Mouse (Mus musculus): ENCODE results near the gene Timm10b. TPM values are rescaled to one million over a fixed set of nuclear protein-coding genes. Genes with fewer than 3 reads are reported as not detected.
A peak's percentile ranks its signal among the peaks of the same experiment; 100 is the strongest.

The Timm10b gene
- total RNA-seq (2021): 10 to 100 TPM; 58.3 to 59.7 TPM
- long read RNA-seq, experiment 1, transcript Timm10b-201 (4 exons, 694 nt): minor isoform, 7 of 54 reads
- long read RNA-seq, experiment 1, transcript Timm10b-210 (2 exons, 373 nt): minor isoform, 9 of 54 reads
- long read RNA-seq, experiment 1, transcript Timm10b-203 (3 exons, 3,273 nt): major isoform, 25 of 54 reads
- long read RNA-seq, experiment 1, partial matches to known transcripts: 0 of 54 reads
- long read RNA-seq, experiment 1, other reads (novel, unspliced or antisense): 7 of 54 reads
- long read RNA-seq, experiment 2, transcript Timm10b-203 (3 exons, 3,273 nt): major isoform, 26 of 51 reads
- long read RNA-seq, experiment 2, transcript Timm10b-210 (2 exons, 373 nt): minor isoform, 14 of 51 reads
- long read RNA-seq, experiment 2, partial matches to known transcripts: 0 of 51 reads
- long read RNA-seq, experiment 2, other reads (novel, unspliced or antisense): 5 of 51 reads

GRCm38 (mm10) chr7:105639756-105640155, at the start of gene Timm10b:
Gene Timm10b (plus strand): TSS chr7:105640056.
- no peak for DNase-seq (ENCODE audit: low spot score)

GRCm38 (mm10) chr7:105590097-105590496, 49.8 kb upstream of the Timm10b start:
- DNase-seq (ENCODE audit: low spot score): no peak

DNA sequence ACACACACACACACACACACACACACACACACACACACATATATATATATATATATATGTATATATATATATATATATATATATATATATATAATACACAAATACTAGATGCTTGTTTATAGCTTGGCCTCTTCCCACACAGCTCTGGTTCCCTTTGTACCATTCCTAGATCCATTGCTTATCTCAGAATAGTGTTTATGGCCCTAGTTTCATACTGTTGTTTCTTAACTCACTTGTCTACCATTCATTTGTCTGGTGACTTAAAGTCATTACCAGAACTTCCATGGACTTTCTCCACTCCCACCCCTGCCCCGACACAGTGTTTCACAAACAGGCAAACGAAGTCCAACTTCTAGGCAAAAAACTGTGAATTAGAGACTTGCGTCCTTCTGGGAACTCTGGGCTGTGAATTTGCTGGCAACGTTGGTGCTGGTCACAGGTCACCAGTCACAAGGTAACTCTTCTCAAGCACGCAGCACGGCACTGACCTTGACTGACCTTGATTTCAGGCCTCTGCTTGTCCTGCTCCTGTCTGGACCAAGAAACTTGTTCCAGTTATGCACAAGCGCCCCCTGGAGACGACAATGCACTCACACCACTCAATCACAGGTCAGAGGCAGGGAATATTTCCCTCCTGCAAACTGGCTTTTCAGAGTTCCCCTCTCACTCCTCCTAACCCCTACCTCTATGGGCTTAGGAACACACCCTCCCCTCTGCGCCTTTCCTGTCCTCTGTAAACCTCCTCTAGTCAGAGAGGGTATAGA, 36.8 kb upstream of the Timm10b start:
- DNase-seq (ENCODE audit: low spot score): peak; percentile 55

GRCm38 (mm10) chr7:105608467-105608866, 31.4 kb upstream of the Timm10b start:
- DNase-seq (ENCODE audit: low spot score): no peak

DNA sequence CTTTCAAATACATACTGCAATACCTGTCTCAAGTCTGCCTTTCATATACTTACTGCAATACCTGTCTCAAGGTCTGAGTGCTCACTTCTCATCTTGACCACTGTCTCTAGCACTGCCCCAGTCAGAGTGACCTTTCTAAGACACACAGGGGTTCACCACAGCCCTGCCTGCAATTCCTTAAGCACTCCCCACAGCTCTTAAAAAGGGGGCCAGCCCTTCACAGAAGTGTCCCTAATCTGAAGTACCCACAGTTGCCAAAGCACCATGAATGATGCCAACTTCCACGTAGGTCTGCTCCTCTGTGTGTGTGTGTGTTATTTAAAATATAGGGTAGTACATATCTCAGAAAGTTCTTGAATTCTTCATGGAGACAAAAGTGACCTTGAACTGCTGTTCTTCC, 28.1 kb upstream of the Timm10b start:
- DNase-seq (ENCODE audit: low spot score): no peak

DNA sequence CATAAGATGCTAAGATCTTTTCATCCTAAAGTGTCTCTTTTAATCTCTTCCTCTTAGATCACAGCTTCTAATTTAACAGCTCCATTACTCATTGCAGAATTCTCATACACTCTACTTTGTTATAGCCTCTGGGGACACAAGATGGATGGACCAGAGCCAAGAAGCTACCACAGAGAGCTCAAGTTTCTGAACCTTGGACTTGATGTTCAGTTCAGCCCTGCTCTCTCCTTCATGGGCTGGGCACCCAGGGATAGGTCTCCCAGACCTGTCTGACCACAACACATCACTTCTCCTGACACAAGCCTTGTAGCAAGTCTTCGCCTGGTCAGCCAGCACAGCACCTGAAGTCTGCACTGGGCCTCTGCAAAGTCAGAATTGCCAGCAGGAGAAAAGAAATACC, 25.5 kb upstream of the Timm10b start:
- DNase-seq (ENCODE audit: low spot score): no peak

DNA sequence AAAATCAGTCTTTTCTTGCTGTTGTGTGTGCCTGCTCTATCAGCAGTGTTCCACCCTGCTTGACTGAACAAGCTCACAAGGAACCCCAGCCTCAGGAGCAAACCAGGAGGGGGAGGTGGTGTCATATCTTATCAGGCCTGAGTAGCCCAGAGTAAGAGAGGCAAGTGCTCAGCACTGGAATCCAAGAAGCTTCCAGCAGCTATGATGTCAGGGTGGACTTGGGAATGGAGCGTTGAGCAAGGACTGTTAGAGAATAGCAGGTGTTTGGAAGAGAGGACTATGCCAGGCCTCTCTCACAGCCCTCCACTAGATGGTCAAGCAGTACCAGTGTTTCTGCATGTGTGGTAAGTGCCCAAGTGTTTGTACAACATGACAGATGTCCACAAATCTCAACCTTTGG, 24.1 kb upstream of the Timm10b start:
- no peak for DNase-seq (ENCODE audit: low spot score)

DNA sequence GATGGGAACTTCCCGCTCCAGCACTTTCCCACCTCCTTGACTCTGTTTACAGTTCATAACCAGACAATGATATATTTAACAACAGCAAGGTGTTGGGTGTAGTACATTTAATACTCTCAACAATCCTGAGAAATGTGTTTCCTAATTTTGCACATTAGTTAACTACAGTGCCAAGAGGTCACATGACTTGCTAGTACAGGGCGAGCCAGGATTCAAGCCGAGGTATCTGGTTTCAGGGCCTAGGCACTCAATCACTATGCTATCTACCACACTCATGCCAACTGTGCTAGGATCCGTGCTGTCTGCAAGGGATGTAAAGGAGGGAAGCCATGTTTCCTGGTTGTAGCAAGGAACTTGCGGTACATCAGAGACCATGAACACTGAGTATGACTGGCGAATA, 23.3 kb upstream of the Timm10b start:
- DNase-seq (ENCODE audit: low spot score): no peak

DNA sequence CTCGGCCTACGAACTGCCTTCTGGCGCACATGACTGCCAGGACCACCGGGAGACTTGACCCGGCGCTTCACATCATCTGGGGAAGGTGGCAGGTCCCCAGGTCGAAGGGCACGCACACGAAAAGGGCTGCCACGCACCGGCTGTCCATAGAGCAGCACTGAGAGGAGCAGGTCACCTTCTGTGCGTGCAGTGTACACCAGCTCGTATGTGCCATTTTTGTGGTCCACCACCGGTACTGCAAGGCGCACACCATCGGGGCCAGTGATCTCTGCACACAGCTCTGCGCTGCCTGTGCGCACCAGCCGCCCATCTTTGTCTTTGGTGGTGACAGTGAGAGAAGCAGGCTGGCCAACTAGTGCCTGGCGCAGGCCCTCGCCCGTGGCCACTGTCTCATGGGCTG, 22.0 kb upstream of the Timm10b start:
- no peak for DNase-seq (ENCODE audit: low spot score)

DNA sequence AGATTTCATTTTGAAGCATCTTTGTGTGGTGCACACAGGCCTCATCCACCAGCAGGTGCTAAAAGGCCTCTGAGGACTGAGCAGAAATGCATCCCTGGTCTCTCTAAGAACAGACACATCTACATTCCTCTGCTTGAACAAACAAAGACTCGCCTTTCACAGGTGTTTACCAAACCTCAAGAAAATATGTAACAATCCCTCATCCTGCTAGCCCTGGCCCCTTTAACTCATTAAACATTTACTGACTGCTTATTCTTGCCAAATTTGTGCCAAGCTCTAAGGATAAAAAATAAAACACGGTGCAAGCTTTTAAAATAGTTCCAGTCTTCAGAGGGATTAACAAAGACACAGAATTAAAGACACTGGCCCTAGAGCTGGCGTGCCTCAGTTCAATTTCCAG, 20.2 kb upstream of the Timm10b start:
- no peak for DNase-seq (ENCODE audit: low spot score)

DNA sequence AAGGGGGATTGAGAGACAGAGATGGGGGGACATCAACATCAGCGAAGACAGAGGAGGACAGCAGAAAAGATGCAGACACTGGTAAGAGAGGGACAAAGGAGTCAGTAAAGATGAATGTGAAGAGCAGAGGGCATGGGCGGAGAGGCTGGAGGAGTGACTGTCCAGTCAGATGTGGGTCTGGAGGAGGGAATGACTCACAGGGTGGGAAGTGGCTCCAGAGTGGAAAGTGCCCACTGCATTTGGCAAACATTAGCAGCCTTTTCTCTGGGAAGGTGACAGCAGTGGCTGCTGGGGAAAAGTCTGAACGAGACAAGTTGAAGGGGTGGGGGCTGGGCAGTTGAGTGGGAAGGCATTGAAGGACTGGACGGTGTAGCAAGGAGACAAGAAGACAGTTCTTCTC, 18.8 kb upstream of the Timm10b start:
- DNase-seq (ENCODE audit: low spot score): no peak

GRCm38 (mm10) chr7:105621646-105622292, 18.1 kb upstream of the Timm10b start:
- DNase-seq (ENCODE audit: low spot score): no peak

DNA sequence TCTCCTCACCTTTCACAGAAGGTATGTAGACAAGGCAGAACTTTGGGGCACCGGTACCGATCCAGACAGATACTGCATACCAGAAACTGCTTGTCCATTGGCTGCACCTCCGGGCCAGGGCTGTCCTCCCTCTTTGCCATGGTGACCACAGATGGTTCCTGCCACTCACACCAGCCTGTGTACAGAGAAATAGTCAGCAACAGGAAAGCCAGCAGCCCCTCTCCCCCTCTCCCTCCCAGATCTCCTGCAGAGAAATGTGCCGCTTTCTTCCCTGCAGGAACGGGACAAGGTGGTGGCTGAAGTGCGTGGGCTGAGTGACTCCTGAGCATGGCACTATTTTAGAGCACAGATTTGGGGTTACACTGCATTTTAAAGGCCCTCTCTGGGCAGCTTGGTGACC, 14.5 kb upstream of the Timm10b start:
- no peak for DNase-seq (ENCODE audit: low spot score)

DNA sequence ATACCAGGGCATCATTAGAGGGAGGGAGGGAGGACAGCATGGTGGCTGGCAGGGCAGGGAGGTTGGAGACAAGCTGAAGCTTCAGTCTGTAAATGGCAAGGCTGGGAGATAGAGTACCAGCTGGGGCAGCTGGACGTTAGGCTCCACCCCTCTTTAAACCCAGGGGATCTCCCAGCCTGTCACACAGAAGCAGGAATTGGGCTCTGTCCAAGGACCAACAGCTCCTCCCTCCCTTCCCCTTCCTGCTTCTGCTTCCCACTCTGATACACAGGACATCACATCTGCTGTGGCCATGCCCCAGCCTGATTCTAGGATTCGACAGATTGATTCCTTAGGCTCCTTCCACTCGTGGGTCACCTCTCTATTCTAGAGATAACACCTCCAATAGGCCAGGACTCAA, 11.2 kb upstream of the Timm10b start:
- DNase-seq (ENCODE audit: low spot score): peak; percentile 63

GRCm38 (mm10) chr7:105632551-105632972, 7.3 kb upstream of the Timm10b start:
- no peak for DNase-seq (ENCODE audit: low spot score)

DNA sequence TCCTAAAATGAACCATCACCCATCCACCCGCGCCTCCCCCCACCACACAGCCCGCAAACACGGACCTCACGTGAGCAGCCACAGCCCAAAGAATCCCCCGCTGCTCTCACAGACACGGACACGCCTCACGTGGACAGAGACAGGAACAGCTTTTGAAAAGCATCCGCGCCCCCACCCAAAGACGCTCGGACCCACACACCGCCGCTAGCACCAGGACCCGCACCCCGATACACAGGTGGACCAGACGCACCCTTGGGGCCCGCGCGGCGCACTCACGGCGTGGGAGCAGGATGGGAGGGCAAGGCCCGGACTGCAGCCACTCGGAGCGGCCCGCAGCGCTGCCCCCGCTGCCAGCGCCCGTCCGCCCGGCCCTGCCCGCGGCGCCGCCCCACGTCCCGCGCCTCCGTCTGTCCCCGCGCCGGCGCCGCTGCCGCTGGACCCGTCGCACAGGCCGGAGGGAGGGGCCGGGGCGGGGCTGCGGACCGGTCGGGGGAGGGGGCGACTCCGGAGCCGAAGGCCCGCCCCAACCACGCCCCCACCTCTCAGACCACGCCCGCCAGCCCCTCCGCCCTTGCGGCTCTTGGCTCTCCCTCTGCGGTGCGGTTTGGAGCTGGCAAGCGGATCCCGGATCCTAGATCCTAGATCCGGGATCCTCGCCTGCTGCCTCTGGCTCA, 6.6 kb upstream of the Timm10b start, which contains the start of gene Trim3:
TSS of gene Trim3 (minus strand) at position 445 of the 674 bp plus-strand sequence.
- DNase-seq (ENCODE audit: low spot score): peak; percentile 90

DNA sequence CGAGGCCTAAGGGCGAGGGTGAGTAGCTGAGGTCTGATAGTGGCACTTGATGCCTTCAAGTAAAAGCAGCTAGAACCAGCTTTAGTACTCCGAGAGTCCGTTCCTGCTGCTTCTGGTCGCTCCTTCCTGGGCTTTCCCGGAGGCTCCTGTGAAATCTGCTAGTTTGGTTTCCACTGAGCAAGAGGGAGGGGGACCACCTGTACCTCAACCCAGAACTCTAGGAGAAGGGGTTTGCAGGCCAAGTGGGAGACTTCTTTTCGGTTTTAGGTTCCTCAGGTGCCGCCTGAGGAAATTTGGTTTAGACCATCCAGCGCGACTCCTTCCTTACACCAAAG, 6.1 kb upstream of the Timm10b start:
- no peak for DNase-seq (ENCODE audit: low spot score)

DNA sequence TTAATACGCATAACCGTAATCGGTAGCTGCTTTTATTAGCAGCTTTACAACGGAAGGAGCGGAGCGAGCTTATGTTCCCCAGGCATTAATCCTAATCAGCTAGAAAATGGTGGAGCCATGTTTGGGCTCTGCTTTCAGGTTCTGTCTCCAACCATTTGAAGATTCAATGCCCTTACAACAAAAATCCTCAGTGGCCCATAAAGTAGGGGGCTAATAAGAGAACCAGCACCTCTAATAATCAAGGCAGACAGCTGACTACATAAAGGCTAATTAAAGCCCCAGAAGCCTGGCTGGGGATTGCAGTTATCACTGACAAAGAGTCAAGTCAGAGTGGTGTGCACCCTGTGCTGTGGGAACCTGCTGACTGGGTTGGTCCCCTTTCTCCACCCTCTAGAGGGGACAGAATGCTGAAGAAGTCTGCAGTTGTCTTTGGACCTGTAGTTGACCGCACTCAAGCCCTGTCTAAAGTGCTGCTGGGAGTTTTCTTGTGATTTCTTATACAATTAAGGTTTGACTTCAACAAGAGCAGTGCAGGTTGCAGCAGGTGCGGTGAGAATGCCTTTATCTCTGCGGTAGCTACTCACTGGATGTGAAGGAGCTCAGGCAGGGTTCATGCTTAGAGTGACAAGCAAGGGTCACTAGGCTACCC, 5.5 kb upstream of the Timm10b start:
- DNase-seq (ENCODE audit: low spot score): no peak

GRCm38 (mm10) chr7:105635726-105636125, 4.1 kb upstream of the Timm10b start:
- DNase-seq (ENCODE audit: low spot score): no peak

GRCm38 (mm10) chr7:105638776-105639175, 1.1 kb upstream of the Timm10b start:
- no peak for DNase-seq (ENCODE audit: low spot score)

DNA sequence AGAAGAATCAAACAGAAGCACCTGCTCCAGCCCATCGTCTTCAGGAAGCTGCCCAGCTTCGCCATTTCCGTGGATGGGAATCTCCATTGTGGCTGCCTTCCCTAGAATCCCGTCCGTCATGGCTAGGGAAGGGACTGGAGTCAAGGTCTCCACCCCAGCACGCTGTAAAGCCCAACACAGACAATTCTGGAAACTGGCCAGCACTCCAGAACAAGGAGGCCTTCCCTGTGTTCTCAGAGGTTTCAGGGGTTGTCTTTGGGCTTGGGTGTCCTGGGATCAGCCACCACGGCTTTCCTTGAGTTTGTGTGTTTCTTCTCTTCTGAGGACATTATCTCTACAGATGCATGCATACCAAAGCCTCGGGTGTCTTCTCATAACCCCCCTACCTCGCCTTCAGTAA, 552 bp upstream of the Timm10b start:
- DNase-seq (ENCODE audit: low spot score): peak; percentile 24
